Mouse (Mus musculus) limb, embryonic 14.5 days (tissue): Measurements from ENCODE around the gene Cd300lg. TPM values are rescaled to one million over a fixed set of nuclear protein-coding genes. Genes with fewer than 3 reads are reported as not detected.

Experiments
- ATAC-seq: fragments of 200-750 bp; cut with Nextera tagmentation; 2 replicates; pipeline ENCODE4 v1.8.0; 2017; ENCODE audit warnings: low read depth, moderate number of reproducible peaks, moderate TSS enrichment; ENCODE audit not compliant: low FRiP score
- DNase-seq: peaks from one replicate; pipeline ENCODE4 v3.0.0-alpha.2; 2015; ENCODE audit warnings: low spot score
- H3K27ac ChIP-seq: fragments of 300-500 bp; sonication (generic); replicated peaks from 2 replicates; pipeline ENCODE4 v1.5.1; 2014; ENCODE audit warnings: low read depth, mild to moderate bottlenecking, low read length, moderate library complexity, mixed read lengths
- H3K27me3 ChIP-seq: fragments of 300-500 bp; sonication (generic); 2 replicates; pipeline ENCODE4 v1.6.1; 2014; ENCODE audit warnings: low read length, mixed read lengths; ENCODE audit not compliant: control insufficient read depth, insufficient read depth
- H3K36me3 ChIP-seq: fragments of 300-500 bp; sonication (generic); 2 replicates; pipeline ENCODE4 v1.6.1; 2014; ENCODE audit warnings: mild to moderate bottlenecking, low read length, moderate library complexity, mixed read lengths; ENCODE audit not compliant: control insufficient read depth, insufficient read depth
- H3K4me1 ChIP-seq: fragments of 300-500 bp; sonication (generic); 2 replicates; pipeline ENCODE4 v1.6.1; 2014; ENCODE audit warnings: antibody characterized with exemption, low read length, mixed read lengths; ENCODE audit not compliant: control insufficient read depth, insufficient read depth
- H3K4me2 ChIP-seq: fragments of 300-500 bp; sonication (generic); replicated peaks from 2 replicates; pipeline ENCODE4 v1.6.1; 2014; ENCODE audit warnings: low read depth, mild to moderate bottlenecking, low read length, moderate library complexity; ENCODE audit not compliant: severe bottlenecking
- H3K4me3 ChIP-seq: fragments of 300-500 bp; sonication (generic); replicated peaks from 2 replicates; pipeline ENCODE4 v1.5.1; 2014; ENCODE audit warnings: low read length
- H3K9ac ChIP-seq: fragments of 300-500 bp; sonication (generic); 2 replicates; pipeline ENCODE4 v1.6.1; 2014; ENCODE audit warnings: mild to moderate bottlenecking, low read depth, low read length, moderate library complexity; ENCODE audit not compliant: severe bottlenecking
- H3K9me3 ChIP-seq: fragments of 300-500 bp; sonication (generic); 2 replicates; pipeline ENCODE4 v1.6.1; 2016; ENCODE audit warnings: low read length; ENCODE audit not compliant: control insufficient read depth
- POLR2A ChIP-seq: fragments of 200-500 bp; IDR thresholded peaks from 2 replicates; pipeline ENCODE4 v1.8.0; 2012; ENCODE audit warnings: inconsistent platforms, mild to moderate bottlenecking, moderate library complexity, borderline replicate concordance; ENCODE audit not compliant: insufficient read depth, insufficient read length; ENCODE audit errors: extremely low read depth
- WGBS: fragments of 180-500 bp; shearing (Covaris S2); extraction: QIAGEN DNeasy Blood & Tissue Kit; methylation state at CpG from one replicate; pipeline ENCODE4 v1.1.7; 2014; 5-methylcytosine and 5-hydroxymethylcytosine counted together
- polyA plus RNA-seq, 2 experiments: library from polyadenylated mRNA; depleted of rRNA in 1 of 2; stranded (reverse) in 1 of 2; unstranded in 1 of 2; fragments of >200 nt; fragmentation: Nextera tagmentation in 1 of 2; extraction: Ambion mirVana in 1 of 2; gene quantifications; 2 replicates each; pipeline versions ENCODE4 v1.2.1 to v1.2.3; 2012 to 2014

The Cd300lg gene
- polyA plus RNA-seq, 2 experiments = 0.81 to 1.0 TPM

DNA sequence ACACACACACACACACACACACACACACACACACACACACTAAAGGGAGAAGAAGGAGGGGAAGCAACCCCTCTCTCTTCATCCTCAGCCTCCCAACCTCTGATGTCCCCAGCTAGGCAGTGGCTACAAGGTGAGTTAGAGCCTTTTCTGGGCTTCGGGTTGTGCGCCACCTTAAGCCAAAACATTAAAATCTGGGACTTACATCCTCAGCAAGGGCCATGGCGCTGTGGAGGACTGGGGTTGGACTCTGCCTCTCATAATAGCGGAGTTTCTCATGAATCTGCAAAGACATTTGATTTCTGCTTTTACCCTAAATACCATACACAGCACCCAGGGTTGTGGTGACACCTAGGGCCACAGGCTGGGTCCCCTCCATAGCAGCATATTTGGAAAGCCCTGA, 16.4 kb upstream of the Cd300lg start:
- no peaks in the 10 kb centered on the region for H3K9me3 ChIP-seq
- no peak overlapping the region for H3K27ac ChIP-seq
- H3K4me3 ChIP-seq = no peak overlapping the region
- no peaks in the 10 kb centered on the region for H3K27me3 ChIP-seq
- H3K9ac ChIP-seq = no peak overlapping the region
- H3K4me1 ChIP-seq = peaks cover 10% of the 10 kb centered on the region
- ATAC-seq (no peak), DNase-seq (no peak)
- TF ChIP-seq POLR2A = no peak
- no peak overlapping the region for H3K4me2 ChIP-seq
- WGBS = 79% methylated on average over 4 of the region's 4 CpGs
- peaks cover 4% of the 10 kb centered on the region; the same call in 1 of the 2 replicates for H3K36me3 ChIP-seq

DNA sequence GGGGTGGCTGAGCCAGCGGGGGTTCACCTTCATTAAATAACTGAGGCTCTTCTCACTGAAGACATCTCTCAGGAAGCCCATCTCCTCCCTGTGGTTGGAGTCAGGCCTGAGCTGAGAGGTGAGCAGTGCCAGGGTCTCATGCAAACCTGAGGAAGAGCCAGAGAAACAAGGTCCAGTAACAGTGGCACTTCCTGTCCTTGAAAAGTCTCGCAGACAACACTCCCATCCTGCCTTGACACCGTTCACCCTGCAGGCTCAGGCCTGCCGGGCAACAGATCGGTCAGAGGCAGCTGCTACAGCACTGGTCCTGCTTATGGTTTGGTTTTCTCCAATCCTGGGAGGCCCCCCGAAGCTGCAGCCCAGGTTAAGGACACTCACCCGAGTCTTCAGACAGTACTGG, 16.0 kb upstream of the Cd300lg start:
- H3K36me3 ChIP-seq = peaks cover 4% of the 10 kb centered on the region; the same call in 1 of the 2 replicates
- H3K9me3 ChIP-seq = no peaks in the 10 kb centered on the region
- no peak overlapping the region for H3K4me2 ChIP-seq
- no peak overlapping the region for H3K27ac ChIP-seq
- DNase-seq (no peak), ATAC-seq (no peak)
- H3K4me1 ChIP-seq = peaks cover 10% of the 10 kb centered on the region
- H3K4me3 ChIP-seq = no peak overlapping the region
- TF ChIP-seq POLR2A = no peak
- no peak overlapping the region for H3K9ac ChIP-seq
- WGBS = 43% methylated on average over 7 of the region's 7 CpGs
- H3K27me3 ChIP-seq = no peaks in the 10 kb centered on the region

DNA sequence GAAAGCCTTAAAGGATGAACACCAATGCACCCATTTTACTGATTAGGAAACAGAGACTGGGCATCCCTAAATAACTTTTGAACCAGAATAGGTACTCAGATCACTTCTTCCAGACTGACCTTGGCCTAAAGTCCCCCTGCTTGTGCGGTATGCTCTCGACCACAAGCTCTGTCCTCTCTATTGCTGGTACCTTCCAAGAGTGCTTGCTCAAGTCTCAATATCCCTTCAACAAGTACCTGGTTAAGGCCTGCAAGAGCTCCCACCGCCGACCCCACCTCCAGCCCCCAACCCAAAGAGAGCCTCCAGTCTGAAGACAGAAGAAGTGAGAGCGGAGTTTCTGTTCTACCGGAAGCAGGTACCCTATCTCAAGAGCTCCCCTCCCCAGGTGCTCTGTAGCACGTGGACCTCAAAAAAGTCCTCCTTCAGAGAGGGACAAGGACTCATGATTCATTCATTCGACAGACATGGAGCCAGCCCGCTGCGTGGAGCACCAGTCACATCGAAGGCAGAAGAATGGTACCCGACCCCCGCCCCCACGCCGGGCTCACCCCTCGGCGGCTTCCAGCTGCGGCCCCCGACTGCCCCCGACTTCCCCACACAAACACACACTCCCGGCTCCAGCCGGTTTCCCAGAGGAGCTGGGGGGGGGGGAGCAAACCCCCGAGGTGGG, 15.2 kb upstream of the Cd300lg start:
- TF ChIP-seq POLR2A = no peak
- Histone ChIP-seq H3K36me3 (peaks cover 4% of the 10 kb centered on the region; the same call in 1 of the 2 replicates), H3K9ac (peak overlapping the region; percentile 68), H3K9me3 (no peaks in the 10 kb centered on the region), H3K27me3 (no peaks in the 10 kb centered on the region), H3K4me3 (peak overlapping the region; percentile 68), H3K27ac (no peak overlapping the region), H3K4me1 (peaks cover 10% of the 10 kb centered on the region), H3K4me2 (peak overlapping the region; percentile 88)
- 3% methylated on average over 23 of the region's 23 CpGs for WGBS
- no peak for DNase-seq
- no peak for ATAC-seq

DNA sequence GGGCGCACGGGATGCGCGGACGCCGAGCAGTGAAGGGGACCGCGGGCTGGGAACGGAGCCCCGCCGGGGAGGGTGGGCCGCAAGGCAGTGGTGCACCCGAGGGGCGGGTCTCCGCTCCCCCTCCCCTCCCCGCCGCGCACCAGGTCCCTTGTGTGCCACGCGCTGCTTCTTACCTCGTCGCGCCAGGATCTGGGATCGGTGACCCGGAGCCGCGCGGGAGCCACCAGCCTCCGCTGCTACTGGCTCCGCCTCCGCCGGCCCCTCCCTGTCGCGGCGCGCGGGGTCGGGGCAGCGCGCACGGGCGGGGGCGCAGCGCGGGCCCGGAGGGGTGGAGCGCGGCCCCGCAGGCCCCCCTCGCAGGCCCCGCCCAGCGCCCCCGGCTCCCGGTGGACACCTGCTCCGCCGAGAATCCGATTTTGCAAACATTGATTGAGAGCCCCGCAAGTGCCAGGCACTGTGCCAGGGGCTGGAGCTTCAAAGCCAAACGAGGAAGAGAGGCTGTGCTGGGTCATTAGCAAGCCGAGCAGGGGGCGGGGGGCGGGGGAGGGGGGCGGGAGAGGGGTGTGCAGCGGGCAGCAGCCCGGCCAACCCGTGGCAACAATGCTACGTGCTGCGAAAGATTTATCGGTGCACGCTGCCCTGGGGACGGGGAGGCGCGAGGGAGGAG, 14.5 kb upstream of the Cd300lg start:
- Histone ChIP-seq H3K9me3 (no peaks in the 10 kb centered on the region), H3K4me1 (peaks cover 10% of the 10 kb centered on the region), H3K4me3 (peak overlapping the region; percentile 68), H3K27me3 (no peaks in the 10 kb centered on the region), H3K27ac (0 out of 2 replicates have a peak overlapping the region, but pooled peaks have one; percentile 43), H3K36me3 (peaks cover 4% of the 10 kb centered on the region; the same call in 1 of the 2 replicates), H3K4me2 (peak overlapping the region; percentile 88), H3K9ac (peak overlapping the region; percentile 68)
- under 1% methylated on average over 36 of the region's 73 CpGs for WGBS
- 0 out of 2 replicates have a peak, but pooled peaks have one; percentile 48 for TF ChIP-seq POLR2A
- peak; percentile 88 for ATAC-seq
- DNase-seq = peak; percentile 68

- ATAC-seq (no peak), DNase-seq (no peak)
- H3K36me3 ChIP-seq = peaks cover 4% of the 10 kb centered on the region; the same call in 1 of the 2 replicates
- 0 out of 2 replicates have a peak overlapping the region, but pooled peaks have one; percentile 43 for H3K27ac ChIP-seq
- H3K4me2 ChIP-seq = peak overlapping the region; percentile 88
- H3K4me3 ChIP-seq = peak overlapping the region; percentile 68
- TF ChIP-seq POLR2A = no peak
- H3K27me3 ChIP-seq = no peaks in the 10 kb centered on the region
- peak overlapping the region; percentile 68; the same call in 1 of the 2 replicates for H3K9ac ChIP-seq
- no peaks in the 10 kb centered on the region for H3K9me3 ChIP-seq
- 5% methylated on average over 12 of the region's 12 CpGs for WGBS
- H3K4me1 ChIP-seq = peaks cover 10% of the 10 kb centered on the region
Observed at GRCm38 (mm10) chr11:102027361-102028017, 13.8 kb upstream of the Cd300lg start.
